Mouse (Mus musculus) ES-Bruce4 (cell line): ENCODE measurements at regions not wholly inside any gene's neighbourhood (a gene's known extent, or its start where the extent isn't known, plus 50 kb on each side); places are given as distances from the start of the nearest gene placed in this dataset.

Experiments used
- EP300 ChIP-seq: IDR thresholded peaks from 2 replicates; pipeline ENCODE4 v1.6.1; 2011; ENCODE audit warnings: low read depth, low read length; ENCODE audit not compliant: insufficient read depth
- POLR2A ChIP-seq: IDR thresholded peaks from one replicate; pipeline ENCODE4 v1.8.1; 2011; ENCODE audit warnings: low read length; ENCODE audit not compliant: insufficient read depth

DNA sequence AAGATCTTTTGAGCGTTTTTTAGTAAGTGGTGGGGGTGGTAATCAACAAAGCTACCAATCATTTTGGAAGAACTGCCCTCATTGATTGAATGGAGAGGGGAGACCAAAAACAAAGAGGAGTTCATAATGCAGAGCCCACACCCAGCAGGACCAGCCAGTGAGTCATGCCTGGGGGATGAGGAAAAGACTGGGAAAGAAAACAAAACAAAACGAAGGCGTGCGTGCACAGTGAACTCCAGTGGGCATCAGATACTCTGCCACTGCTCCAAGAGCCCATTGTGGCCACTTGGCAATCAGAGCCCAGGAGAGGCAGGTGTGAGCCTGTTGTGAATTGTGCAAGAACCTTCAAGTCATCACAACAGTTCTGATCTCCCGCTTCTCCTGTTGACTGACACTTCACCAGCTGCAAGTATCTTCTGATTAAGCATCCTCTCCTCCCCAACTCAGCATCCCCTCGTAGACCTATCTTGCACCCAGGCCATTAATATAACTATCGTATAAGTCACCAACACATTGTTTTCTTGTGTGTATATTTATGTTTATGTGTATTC lies 351.1 kb upstream of the Trib2 start:
- TF ChIP-seq POLR2A (no peak), EP300 (no peak)
